Mouse (Mus musculus) bone marrow, adult 2 months (tissue): ENCODE measurements at regions not wholly inside any gene's neighbourhood (a gene's known extent, or its start where the extent isn't known, plus 50 kb on each side); places are given as distances from the start of the nearest gene placed in this dataset.

Source experiments
- CTCF ChIP-seq: fragments of 200-500 bp; IDR thresholded peaks from 2 replicates; pipeline ENCODE4 v1.5.1; 2011; ENCODE audit warnings: low read length, control low read depth; ENCODE audit not compliant: control insufficient read depth, insufficient read depth
- POLR2A ChIP-seq: fragments of 200-500 bp; IDR thresholded peaks from 2 replicates; pipeline ENCODE4 v1.6.1; 2011; ENCODE audit warnings: low read depth, mild to moderate bottlenecking, control low read depth, low read length, borderline replicate concordance; ENCODE audit not compliant: control insufficient read depth

GRCm38 (mm10) chr10:98352061-98352460 is 562.1 kb upstream of the Atp2b1 start:
- no peak for TF ChIP-seq CTCF
- no peak for TF ChIP-seq POLR2A
